Comparison of ENCODE assay signal across 8 mouse cellular contexts in the genomic region with DNA sequence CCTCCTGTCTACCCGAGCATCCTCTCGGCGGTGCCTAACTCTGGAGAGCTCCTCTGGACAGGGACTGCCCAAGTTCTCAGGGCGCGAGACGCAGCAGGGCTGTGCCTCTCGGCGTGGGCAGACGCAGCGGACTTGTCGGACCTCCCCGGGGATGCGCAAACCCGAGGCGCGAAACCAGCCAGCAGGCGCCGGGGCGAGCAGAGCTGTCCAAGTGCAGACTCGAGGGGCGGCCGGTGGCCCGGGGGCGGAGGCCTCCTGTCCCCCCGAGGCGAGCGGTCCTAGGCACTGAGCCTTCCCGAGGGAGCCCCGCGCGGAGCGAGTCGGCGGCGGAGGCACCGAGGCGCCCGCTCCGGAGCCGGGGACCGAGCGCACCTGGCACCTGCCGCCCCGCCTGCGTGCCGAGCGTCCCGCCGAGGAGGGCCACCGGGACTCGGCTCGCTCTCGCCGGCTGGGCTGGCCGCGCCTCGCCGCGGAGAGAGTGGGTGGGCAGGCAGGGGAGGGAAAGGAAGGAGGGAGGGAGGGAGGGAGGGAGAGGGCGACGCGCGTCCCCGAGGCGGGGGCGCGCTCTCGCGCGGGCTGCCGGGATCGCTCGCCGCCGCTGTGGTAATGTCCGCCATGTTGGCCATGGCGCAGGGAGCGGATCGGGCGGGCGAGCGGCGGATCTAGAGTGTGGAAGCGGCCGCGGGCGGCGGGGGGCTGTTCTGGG. TPM values are rescaled to one million over a fixed set of nuclear protein-coding genes. Genes with fewer than 3 reads are reported as not detected.
DNase-seq lines count a peak whose midpoint lies in the region; ATAC-seq and TF ChIP-seq lines count a peak whose summit lies in the region.

Epc2 (plus strand) TSS at position 556 of the 706 bp plus-strand sequence.

- no peak for TF ChIP-seq CTCF in CH12.LX (conservative IDR thresholded peaks at IDR 0.05 in 1 of 2, IDR thresholded peaks at IDR 0.05 in 1 of 2; ENCODE audit: low read depth in 2 of 2, low read length in 2 of 2)
- TF ChIP-seq CTCF in liver, embryonic 14.5 days (IDR thresholded peaks at IDR 0.05; ENCODE audit: low read depth): no peak

- H3K4me2 ChIP-seq in CH12.LX (ENCODE audit: insufficient read depth, low read depth, poor library complexity, severe bottlenecking): peak within 1 kb of the TSS; percentile 63
- H3K4me2 ChIP-seq in forebrain, embryonic 11.5 days (ENCODE audit: low read depth, low read length, severe bottlenecking): peak within 1 kb of the TSS; percentile 82
- H3K4me2 ChIP-seq in heart, embryonic 16.5 days (ENCODE audit: low read depth, low read length): peak within 1 kb of the TSS; percentile 89
- H3K4me2 ChIP-seq in liver, embryonic 14.5 days (ENCODE audit: low read depth): peak within 1 kb of the TSS; percentile 94
- peak within 1 kb of the TSS; percentile 85 for H3K4me2 ChIP-seq in stomach, embryonic 15.5 days

- no peak for TF ChIP-seq EP300 in CH12.LX (IDR thresholded peaks at IDR 0.05; ENCODE audit: low read length)
- no peak for TF ChIP-seq EP300 in liver, embryonic 14.5 days (IDR thresholded peaks at IDR 0.05; ENCODE audit: low read depth)

- TF ChIP-seq POLR2A in CH12.LX (IDR thresholded peaks at IDR 0.05; ENCODE audit: low read depth, low read length): peak; percentile 71; the same call in 1 of the 2 replicates

- peaks cover 29% of the 10 kb centered on the region for H3K79me2 ChIP-seq in CH12.LX (replicated peaks; ENCODE audit: control insufficient read depth, extremely low read depth, insufficient read depth, poor library complexity, severe bottlenecking)

- dilution Hi-C loops in CH12.LX (cut with MboI; ENCODE audit: extremely low pct_ligation_motif_present, extremely low pct_unique_long_range_greater_than_20kb, low sequenced_read_pairs): no loop called here

- peak; percentile 85 for ATAC-seq in forebrain, embryonic 11.5 days (replicated peaks; ENCODE audit: low FRiP score)
- ATAC-seq in heart, embryonic 16.5 days (replicated peaks; ENCODE audit: extremely low read depth, insufficient read depth, low FRiP score): peak; percentile 84
- ATAC-seq in liver, embryonic 14.5 days (ENCODE audit: insufficient read depth): peak; percentile 81
- ATAC-seq in stomach, embryonic 15.5 days (ENCODE audit: insufficient read depth, low FRiP score, low read depth): peak; percentile 83

- WGBS in forebrain, embryonic 11.5 days: under 1% methylated on average over 81 of the region's 88 CpGs
- under 1% methylated on average over 79 of the region's 88 CpGs for WGBS in heart, embryonic 16.5 days
- under 1% methylated on average over 86 of the region's 88 CpGs for WGBS in liver, embryonic 14.5 days (ENCODE audit: insufficient replicate concordance)
- under 1% methylated on average over 63 of the region's 88 CpGs for WGBS in stomach, embryonic 15.5 days

- DNase-seq in CH12.LX (ENCODE audit: extremely low read depth): peak; percentile 61
- DNase-seq in c-Kit-positive CD71-positive TER-119-negative erythroid progenitor cells, embryonic 14.5 days (ENCODE audit: low read depth): peak; percentile 52
- peak; percentile 97 for DNase-seq in forebrain, embryonic 11.5 days (ENCODE audit: low spot score)
- DNase-seq in kidney, postnatal 36 days: peak; percentile 77 to 89
- peak; percentile 60 to 69 (median 65) for DNase-seq in liver, embryonic 14.5 days (ENCODE audit: low read depth in 3 of 3, low spot score in 3 of 3)
- DNase-seq in neural tube, embryonic 10.5 days (ENCODE audit: extremely low spot score, low spot score): peak; percentile 94

- H3K4me3 ChIP-seq in CH12.LX (replicated peaks in 1 of 3; ENCODE audit: low read depth in 2 of 3, low read length in 2 of 3, poor library complexity in 1 of 3): peak within 1 kb of the TSS; percentile 84 to 95 (median 94)
- peak within 1 kb of the TSS; percentile 87 for H3K4me3 ChIP-seq in forebrain, embryonic 11.5 days (ENCODE audit: low read depth, low read length)
- peak within 1 kb of the TSS; percentile 88 for H3K4me3 ChIP-seq in heart, embryonic 16.5 days (ENCODE audit: low read length)
- H3K4me3 ChIP-seq in liver, embryonic 14.5 days (ENCODE audit: insufficient read depth in 1 of 2, low read depth in 2 of 2, low read length in 2 of 2): peak within 1 kb of the TSS; percentile 92 to 98
- H3K4me3 ChIP-seq in stomach, embryonic 15.5 days (replicated peaks): peak within 1 kb of the TSS; percentile 85

- H3K27ac ChIP-seq in CH12.LX (ENCODE audit: insufficient read depth, low read depth): peak within 1 kb of the TSS; percentile 90
- H3K27ac ChIP-seq in forebrain, embryonic 11.5 days (ENCODE audit: low read depth, low read length): peak within 1 kb of the TSS; percentile 99
- peak within 1 kb of the TSS; percentile 99 for H3K27ac ChIP-seq in heart, embryonic 16.5 days (ENCODE audit: low read length)
- H3K27ac ChIP-seq in liver, embryonic 14.5 days: peak within 1 kb of the TSS; percentile 93
- H3K27ac ChIP-seq in stomach, embryonic 15.5 days: peak within 1 kb of the TSS; percentile 98

- peaks cover 16% of the 10 kb centered on the region for H3K27me3 ChIP-seq in CH12.LX (replicated peaks)
- H3K27me3 ChIP-seq in forebrain, embryonic 11.5 days (ENCODE audit: control insufficient read depth, insufficient read depth, low read length): no peaks in the 10 kb centered on the region
- no peaks in the 10 kb centered on the region for H3K27me3 ChIP-seq in heart, embryonic 16.5 days (ENCODE audit: control insufficient read depth, insufficient read depth, low read length)
- no peaks in the 10 kb centered on the region; the same call in none of the 2 replicates for H3K27me3 ChIP-seq in liver, embryonic 14.5 days (ENCODE audit: control insufficient read depth, insufficient read depth, low read length)
- H3K27me3 ChIP-seq in stomach, embryonic 15.5 days (replicated peaks): no peaks in the 10 kb centered on the region

- in situ Hi-C loops in CH12.LX (cut with MboI; ENCODE audit: low pct_ligation_motif_present, low pct_unique_long_range_greater_than_20kb, low sequenced_read_pairs): loop anchor here (5.0 kb wide), 1 partner anchor 41 kb away; no protein-coding TSS in a partner anchor

- H3K36me3 ChIP-seq in CH12.LX (replicated peaks in 1 of 2; ENCODE audit: control insufficient read depth in 1 of 2, insufficient read depth in 1 of 2, low read length in 1 of 2): no peaks in the 10 kb centered on the region
- no peaks in the 10 kb centered on the region for H3K36me3 ChIP-seq in forebrain, embryonic 11.5 days (ENCODE audit: control insufficient read depth, insufficient read depth, low read length)
- H3K36me3 ChIP-seq in heart, embryonic 16.5 days (ENCODE audit: control insufficient read depth, insufficient read depth): no peaks in the 10 kb centered on the region
- no peaks in the 10 kb centered on the region for H3K36me3 ChIP-seq in liver, embryonic 14.5 days (replicated peaks; ENCODE audit: control insufficient read depth, insufficient read depth, low read depth)
- no peaks in the 10 kb centered on the region for H3K36me3 ChIP-seq in stomach, embryonic 15.5 days

- H3K9me3 ChIP-seq in CH12.LX (replicated peaks; ENCODE audit: low read length): no peaks in the 10 kb centered on the region
- H3K9me3 ChIP-seq in forebrain, embryonic 11.5 days (ENCODE audit: control insufficient read depth, low read length): no peaks in the 10 kb centered on the region
- no peaks in the 10 kb centered on the region for H3K9me3 ChIP-seq in heart, embryonic 16.5 days (replicated peaks; ENCODE audit: control insufficient read depth, low read length)
- no peaks in the 10 kb centered on the region for H3K9me3 ChIP-seq in liver, embryonic 14.5 days (ENCODE audit: control insufficient read depth, low read length)
- H3K9me3 ChIP-seq in stomach, embryonic 15.5 days: no peaks in the 10 kb centered on the region

- peak within 1 kb of the TSS; percentile 99 for H3K9ac ChIP-seq in CH12.LX (ENCODE audit: insufficient read depth, low read depth)
- H3K9ac ChIP-seq in forebrain, embryonic 11.5 days (ENCODE audit: low read length): peak within 1 kb of the TSS; percentile 97
- H3K9ac ChIP-seq in heart, embryonic 16.5 days (ENCODE audit: low read length): peak within 1 kb of the TSS; percentile 96
- H3K9ac ChIP-seq in liver, embryonic 14.5 days (replicated peaks): peak within 1 kb of the TSS; percentile 95
- H3K9ac ChIP-seq in stomach, embryonic 15.5 days: peak within 1 kb of the TSS; percentile 77

- no peak for TF ChIP-seq RAD21 in CH12.LX (IDR thresholded peaks at IDR 0.05; ENCODE audit: low read depth, low read length)

- H3K4me1 ChIP-seq in CH12.LX (ENCODE audit: control insufficient read depth in 1 of 2, insufficient read depth in 2 of 2): peaks cover 0 to 16% of the 10 kb centered on the region in 2 experiments; a peak in 2 of 4 replicates
- 0 out of 2 replicates have a peak, but pooled peaks cover 5% of the 10 kb centered on the region for H3K4me1 ChIP-seq in forebrain, embryonic 11.5 days (replicated peaks; ENCODE audit: control insufficient read depth, insufficient read depth, low read length)
- peaks cover 5% of the 10 kb centered on the region for H3K4me1 ChIP-seq in heart, embryonic 16.5 days (ENCODE audit: control insufficient read depth, insufficient read depth, low read length)
- peaks cover 0 to 6% of the 10 kb centered on the region in 2 experiments; a peak in 3 of 4 replicates for H3K4me1 ChIP-seq in liver, embryonic 14.5 days (replicated peaks; ENCODE audit: control insufficient read depth in 2 of 2, insufficient read depth in 2 of 2, low read length in 1 of 2)
- no peaks in the 10 kb centered on the region for H3K4me1 ChIP-seq in stomach, embryonic 15.5 days

TF ChIP-seq in CH12.LX, 34 proteins besides CTCF, POLR2A, EP300 and RAD21 (continues in another document):
- TF ChIP-seq UBTF (IDR thresholded peaks at IDR 0.05; ENCODE audit: low read depth, low read length) (peak; percentile 67; the same call in 1 of the 2 replicates), GABPA (IDR thresholded peaks at IDR 0.05; ENCODE audit: insufficient replicate concordance, low read depth, low read length) (no peak), MAX (IDR thresholded peaks at IDR 0.05; ENCODE audit: low read length) (no peak), ZMIZ1 (IDR thresholded peaks at IDR 0.05; ENCODE audit: low read depth, low read length) (peak; percentile 79; the same call in 1 of the 2 replicates), MAFK (IDR thresholded peaks at IDR 0.05; ENCODE audit: insufficient replicate concordance, low read length) (no peak), MAZ (IDR thresholded peaks at IDR 0.05; ENCODE audit: low read depth, low read length) (no peak; the same call in 1 of the 2 replicates), NRF1 (IDR thresholded peaks at IDR 0.05; ENCODE audit: low read depth, low read length) (0 out of 2 replicates have a peak, but pooled peaks have one; percentile 27)

RNA-seq across cellular contexts. Expression of gene Epc2, which starts in this region (rescaled TPM):
- total RNA-seq in CH12.LX (2012; rRNA removed) (10.5 and 11.5 TPM in 2 replicates), CH12.LX (2014; rRNA removed) (19.2 and 20.2 TPM in 2 replicates)
- polyA plus RNA-seq in CH12.LX (2012; ENCODE audit: insufficient read length, low read depth): 20.3 and 22.8 TPM in 2 replicates
- polyA plus RNA-seq in forebrain, embryonic 11.5 days (2014; fragmentation: Nextera tagmentation; extraction: Ambion mirVana): 12.3 and 14.4 TPM in 2 replicates
- polyA plus RNA-seq in heart, embryonic 16.5 days (2015; fragmentation: Nextera tagmentation; extraction: Ambion mirVana): 4.3 and 4.6 TPM in 2 replicates
- 3.5 and 4.2 TPM in 2 replicates for polyA plus RNA-seq in liver, embryonic 14.5 days (2012; rRNA removed)
- 1.9 and 3.2 TPM in 2 replicates for polyA plus RNA-seq in liver, embryonic 14.5 days (2014; fragmentation: Nextera tagmentation; extraction: Ambion mirVana)
- polyA plus RNA-seq in stomach, embryonic 15.5 days (2015; fragmentation: Nextera tagmentation; extraction: Ambion mirVana): 5.3 and 6.3 TPM in 2 replicates

Comparison
In these comparisons a context has a peak if more than half of its experiments do, and no peak if none do; other contexts are left out.
1. Peak in every context shown above with its lines: DNase-seq, ATAC-seq, H3K4me3 ChIP-seq and H3K27ac ChIP-seq.